Mouse (Mus musculus) effector memory CD4-positive, alpha-beta T cell, adult 7 months (primary cell): ENCODE data around the gene Srl. TPM values are rescaled to one million over a fixed set of nuclear protein-coding genes. Genes with fewer than 3 reads are reported as not detected.

Experiments
- polyA plus RNA-seq: library from polyadenylated mRNA; unstranded; fragments of 100-300 nt; shearing (Covaris generic); gene quantifications from one replicate; pipeline ENCODE4 v1.2.1, GENCODE M21; 2017

Gene Srl
- polyA plus RNA-seq, result not detected

DNA sequence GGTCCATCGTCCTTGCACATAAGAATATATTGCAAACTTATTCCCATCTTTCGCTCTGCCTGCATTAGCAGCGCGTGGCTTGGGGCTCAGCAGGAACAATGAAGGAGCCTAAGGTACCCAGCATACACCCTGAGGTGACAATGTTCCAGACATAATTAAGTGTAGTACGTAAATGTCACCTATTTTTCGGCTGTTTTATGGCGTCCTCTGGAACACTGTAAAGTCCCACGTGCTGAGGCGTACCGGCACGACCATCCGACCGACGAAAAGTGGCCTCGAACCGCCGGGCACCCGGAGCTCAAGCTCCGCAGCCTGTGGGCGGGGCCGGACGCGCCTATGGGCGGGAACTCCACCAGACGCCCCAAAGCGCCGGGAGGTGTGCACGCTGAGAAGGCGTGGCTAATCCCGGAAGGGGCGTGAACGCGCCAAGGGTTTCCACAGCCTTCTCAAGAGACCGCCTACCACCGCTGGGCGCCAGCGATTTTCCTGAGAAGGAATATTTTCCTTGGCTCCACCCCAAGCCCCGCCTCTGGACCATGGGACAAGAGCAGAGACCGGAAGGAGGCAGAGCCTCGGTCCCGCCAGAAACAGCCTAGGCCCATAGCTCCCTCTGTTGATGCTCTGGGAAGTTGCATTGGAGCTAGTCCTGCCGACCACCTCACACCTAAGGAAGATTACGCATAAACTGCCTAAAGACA is at the start of gene Srl:
Srl (minus strand) TSS at position 316 of the 698 bp plus-strand sequence.

DNA sequence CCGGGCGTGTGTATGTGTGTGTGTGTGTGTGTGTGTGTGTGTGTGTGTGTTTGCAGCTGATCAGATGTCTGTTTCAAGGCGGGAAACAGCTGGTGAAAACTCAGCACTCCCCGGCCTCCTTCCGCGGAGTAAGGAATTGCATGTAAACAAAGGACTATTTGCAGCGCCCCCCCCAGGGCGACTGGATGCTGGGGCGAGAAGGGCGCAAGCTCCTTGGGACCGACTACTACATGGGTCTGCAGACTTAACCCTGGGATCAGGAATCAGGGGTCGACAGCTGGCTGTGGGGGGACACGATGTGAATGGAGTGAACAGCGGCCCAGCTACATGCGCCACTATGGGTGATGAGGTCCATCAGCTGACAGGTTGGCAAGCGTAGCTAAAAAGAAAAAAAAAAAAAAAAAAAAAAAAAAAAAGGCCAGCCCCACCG is 18.1 kb upstream of the Srl start, which contains the start of gene Tfap4:
Tfap4 (minus strand) TSS at position 140 of the 430 bp plus-strand sequence.

Other genes with a start within 250 kb of the Srl start
- 0.13 TPM for gene Adcy9, start 121.3 kb downstream of the Srl start, polyA plus RNA-seq
- gene Tfap4, start 18.0 kb upstream of the Srl start, polyA plus RNA-seq, result 0.95 TPM
- 1.0 TPM for gene Glis2, start 52.9 kb upstream of the Srl start, polyA plus RNA-seq
- gene Pam16, start 83.2 kb upstream of the Srl start, polyA plus RNA-seq, result 7.0 TPM
- 0.87 TPM for gene Vasn, start 98.1 kb upstream of the Srl start, polyA plus RNA-seq
- gene Dnaja3, start 98.2 kb upstream of the Srl start, polyA plus RNA-seq, result 38.2 TPM
- 125 TPM for gene Coro7, start 138.0 kb upstream of the Srl start, polyA plus RNA-seq
- gene Nmral1, start 177.5 kb upstream of the Srl start, polyA plus RNA-seq, result 2.2 TPM
- gene Hmox2, start 184.5 kb upstream of the Srl start, polyA plus RNA-seq, result 57.2 TPM
- gene Cdip1, start 248.5 kb upstream of the Srl start, polyA plus RNA-seq, result 47.7 TPM